Mouse (Mus musculus) neural tube, embryonic 11.5 days (tissue): ENCODE data around the gene Gm4869. TPM values are rescaled to one million over a fixed set of nuclear protein-coding genes. Genes with fewer than 3 reads are reported as not detected.
"Not testable (repeated sequence)": the region's sequence is repeated elsewhere in the genome, so short reads cannot be mapped to it uniquely, and the experiment has no call there.

ENCODE experiments used
- ATAC-seq: fragments of 200-750 bp; cut with Nextera tagmentation; 2 replicates; pipeline ENCODE4 v1.8.0; 2017; ENCODE audit warnings: moderate number of reproducible peaks, mild to moderate bottlenecking, moderate TSS enrichment, moderate library complexity; ENCODE audit not compliant: insufficient read depth, low FRiP score, low TSS enrichment
- DNase-seq: peaks from one replicate; pipeline ENCODE4 v3.0.0-alpha.2; 2015; ENCODE audit warnings: low spot score
- H3K27ac ChIP-seq: fragments of 300-500 bp; sonication (generic); 2 replicates; pipeline ENCODE4 v1.5.1; 2014; ENCODE audit warnings: low read depth, mild to moderate bottlenecking, low read length
- H3K27me3 ChIP-seq: fragments of 300-500 bp; sonication (generic); 2 replicates; pipeline ENCODE4 v1.6.1; 2014; ENCODE audit warnings: mild to moderate bottlenecking, low read length, mixed read lengths; ENCODE audit not compliant: control insufficient read depth, insufficient read depth
- H3K36me3 ChIP-seq: fragments of 300-500 bp; sonication (generic); 2 replicates; pipeline ENCODE4 v1.6.1; 2014; ENCODE audit warnings: mild to moderate bottlenecking, low read length, moderate library complexity, mixed read lengths; ENCODE audit not compliant: control insufficient read depth, insufficient read depth
- H3K4me1 ChIP-seq: fragments of 300-500 bp; sonication (generic); 2 replicates; pipeline ENCODE4 v1.6.1; 2014; ENCODE audit warnings: low read length, mixed read lengths; ENCODE audit not compliant: control insufficient read depth, insufficient read depth
- H3K4me2 ChIP-seq: fragments of 300-500 bp; sonication (generic); 2 replicates; pipeline ENCODE4 v1.6.1; 2014; ENCODE audit warnings: low read depth, mild to moderate bottlenecking, moderate library complexity
- H3K4me3 ChIP-seq: fragments of 300-500 bp; sonication (generic); 2 replicates; pipeline ENCODE4 v1.5.1; 2014; ENCODE audit warnings: low read depth, low read length
- H3K9ac ChIP-seq: fragments of 300-500 bp; sonication (generic); 2 replicates; pipeline ENCODE4 v1.6.1; 2014; ENCODE audit warnings: mild to moderate bottlenecking, low read length
- H3K9me3 ChIP-seq: fragments of 300-500 bp; sonication (generic); 2 replicates; pipeline ENCODE4 v1.6.1; 2016; ENCODE audit warnings: low read length; ENCODE audit not compliant: control insufficient read depth
- WGBS: fragments of 180-500 bp; shearing (Covaris S2); extraction: QIAGEN DNeasy Blood & Tissue Kit; methylation state at CpG from one replicate; pipeline ENCODE4 v1.1.7; 2014; 5-methylcytosine and 5-hydroxymethylcytosine counted together
- polyA plus RNA-seq: library from polyadenylated mRNA; unstranded; fragments of >200 nt; fragmentation: Nextera tagmentation; extraction: Ambion mirVana; gene quantifications from 2 replicates; pipeline ENCODE4 v1.2.1, GENCODE M21; 2014

Gm4869 gene
- polyA plus RNA-seq, 1 experiment from 2014 or later: not detected

DNA sequence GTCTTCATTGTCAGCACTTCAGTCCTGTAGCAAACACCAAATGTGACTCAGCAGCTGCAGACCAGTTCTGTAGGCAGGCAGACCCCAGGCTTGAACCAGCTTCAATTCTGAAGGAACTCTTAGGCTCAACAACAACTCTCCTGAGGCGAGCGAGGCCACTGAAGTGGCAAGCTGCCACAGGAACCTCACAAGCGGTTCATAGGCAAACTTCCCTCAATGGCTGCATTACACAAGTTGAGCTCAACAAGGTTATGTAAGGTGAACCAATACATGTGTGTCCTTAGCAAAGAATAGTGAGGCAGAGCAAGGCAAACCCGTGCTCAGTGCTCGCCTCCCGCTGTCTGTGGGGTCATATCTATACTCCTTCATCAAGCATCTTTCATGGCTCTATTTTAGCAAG, 52.7 kb downstream of the Gm4869 start:
- whole genome bisulfite sequencing: 86% methylated on average over 6 of the region's 6 CpGs
- Histone ChIP-seq H3K27me3 (no peaks in the 10 kb centered on the region), H3K4me2 (no peak overlapping the region), H3K27ac (no peak overlapping the region), H3K4me3 (no peak overlapping the region), H3K4me1 (peaks cover 5% of the 10 kb centered on the region; the same call in 1 of the 2 replicates), H3K9me3 (no peaks in the 10 kb centered on the region), H3K36me3 (no peaks in the 10 kb centered on the region), H3K9ac (no peak overlapping the region)
- ATAC-seq (no peak), DNase-seq (no peak)

DNA sequence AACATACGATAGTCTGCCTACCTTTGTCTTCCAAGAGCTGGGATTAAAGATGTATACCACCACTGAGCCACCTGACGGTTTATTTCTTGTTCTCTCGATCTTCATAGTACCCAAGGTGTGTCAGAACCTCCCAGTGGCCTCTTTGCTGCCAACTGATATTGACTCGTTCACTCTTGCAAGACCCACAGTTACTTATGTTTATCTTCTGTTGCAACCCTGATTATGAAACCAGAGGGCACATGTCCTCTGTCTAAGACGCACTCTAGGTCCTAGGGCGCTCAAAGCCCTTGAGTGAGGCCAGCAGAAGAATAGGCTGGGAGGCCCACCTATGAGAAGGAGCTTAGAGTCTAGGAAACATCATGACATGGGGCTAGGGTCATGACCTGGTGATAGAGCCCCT, 55.3 kb downstream of the Gm4869 start:
- ATAC-seq (no peak), DNase-seq (no peak)
- no peak overlapping the region for H3K4me2 ChIP-seq
- no peak overlapping the region for H3K27ac ChIP-seq
- H3K9me3 ChIP-seq: no peaks in the 10 kb centered on the region
- no peak overlapping the region for H3K4me3 ChIP-seq
- H3K27me3 ChIP-seq: no peaks in the 10 kb centered on the region
- no peak overlapping the region for H3K9ac ChIP-seq
- H3K36me3 ChIP-seq: no peaks in the 10 kb centered on the region
- H3K4me1 ChIP-seq: peaks cover 12% of the 10 kb centered on the region
- WGBS: 90% methylated on average over 6 of the region's 6 CpGs

DNA sequence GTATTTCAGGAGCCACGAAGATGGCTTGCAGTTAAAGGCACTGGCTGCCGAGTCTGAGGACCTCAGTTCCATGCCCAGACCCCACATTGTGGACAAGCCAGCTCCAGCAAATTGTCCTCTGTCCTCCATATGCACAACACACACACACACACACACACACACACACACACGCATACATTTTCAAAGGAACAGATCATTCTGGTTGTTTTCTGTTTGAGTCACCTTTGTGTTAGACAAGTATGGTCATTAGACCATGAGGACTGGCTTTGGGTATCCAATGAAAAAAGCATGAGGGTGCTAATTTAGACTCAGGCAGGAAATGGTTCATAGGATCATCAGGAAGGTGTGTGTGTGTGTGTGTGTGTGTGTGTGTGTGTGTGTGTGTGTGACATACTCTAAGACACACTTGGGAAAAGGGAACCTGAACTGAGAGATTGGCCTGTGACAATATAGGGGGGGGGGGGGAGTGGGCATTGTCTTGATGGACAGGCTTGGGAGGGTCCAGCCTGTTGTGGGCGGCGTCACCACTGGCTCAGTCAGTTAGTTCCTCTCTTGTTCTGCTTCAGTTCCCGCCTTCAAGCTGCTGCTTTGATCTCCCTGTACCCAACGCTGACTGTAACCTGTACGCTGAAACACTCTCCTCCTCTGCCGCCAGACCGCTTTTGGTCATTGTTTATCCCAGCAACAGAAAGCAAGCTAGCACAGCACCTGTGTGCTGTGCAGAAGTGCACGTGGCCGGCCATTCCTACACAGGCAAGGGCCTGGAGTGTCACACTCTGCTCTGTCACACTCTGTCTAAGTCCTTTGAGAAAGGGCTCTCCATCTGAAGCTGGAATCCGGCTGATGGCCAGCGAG, 56.8 kb downstream of the Gm4869 start:
- no peaks in the 10 kb centered on the region for H3K27me3 ChIP-seq
- peaks cover 19% of the 10 kb centered on the region for H3K4me1 ChIP-seq
- H3K4me3 ChIP-seq: 0 out of 2 replicates have a peak overlapping the region, but pooled peaks have one; percentile 6
- H3K4me2 ChIP-seq: peak overlapping the region; percentile 36
- 18% methylated on average over 14 of the region's 14 CpGs for WGBS
- no peak overlapping the region for H3K27ac ChIP-seq
- no peaks in the 10 kb centered on the region for H3K36me3 ChIP-seq
- no peaks in the 10 kb centered on the region for H3K9me3 ChIP-seq
- peak overlapping the region; percentile 35; the same call in 1 of the 2 replicates for H3K9ac ChIP-seq
- DNase-seq (no peak), ATAC-seq (no peak)

DNA sequence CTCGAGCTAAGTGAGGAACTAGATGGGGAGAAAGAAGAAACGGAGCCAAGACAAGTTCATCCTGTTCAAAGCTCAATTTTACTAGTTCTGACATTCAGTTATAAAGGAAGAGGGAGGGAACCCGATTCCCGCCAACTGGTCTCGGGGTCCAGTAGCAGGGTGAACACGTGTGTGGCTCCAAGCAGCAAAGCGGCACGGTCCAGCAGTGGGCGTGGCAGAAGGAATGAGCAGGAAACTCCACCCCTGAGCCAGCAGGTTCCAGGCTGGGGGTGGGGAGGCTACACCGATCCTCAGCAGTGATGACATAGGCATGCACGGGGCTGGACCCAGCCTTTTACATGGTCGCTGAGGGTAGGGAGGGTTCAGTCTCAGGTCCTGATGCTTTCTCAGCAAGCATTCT, 57.5 kb downstream of the Gm4869 start:
- ATAC-seq, H3K27ac ChIP-seq: not testable (repeated sequence)
- 1% methylated on average over 12 of the region's 12 CpGs for WGBS

DNA sequence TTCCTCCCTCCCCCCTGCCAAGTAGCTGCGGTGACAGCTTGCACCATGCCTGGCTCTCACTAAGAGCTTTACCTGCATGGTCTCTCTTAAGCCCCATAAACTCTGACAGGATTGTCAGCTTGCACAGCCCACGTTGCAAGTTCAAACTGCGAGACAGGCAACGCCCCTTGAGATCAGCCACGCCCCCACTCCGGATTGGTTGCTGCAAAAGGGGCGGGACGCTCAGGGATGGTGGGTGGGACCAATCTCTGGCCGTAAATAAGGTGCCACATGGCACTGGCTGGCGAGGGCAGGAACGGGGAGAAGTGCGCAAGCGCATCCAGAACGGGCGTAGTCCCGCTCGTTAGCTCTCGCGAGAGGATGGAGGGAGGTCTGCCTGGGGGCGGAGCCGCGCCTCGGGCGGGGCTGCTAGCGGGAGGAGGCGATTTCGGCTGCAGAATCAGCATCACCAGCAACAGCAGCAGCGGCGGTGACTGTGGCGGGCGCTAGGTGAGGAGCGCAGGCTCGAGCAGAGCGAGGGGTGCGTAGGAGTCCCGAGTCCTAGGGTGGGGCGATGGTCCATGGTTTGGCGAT, 59.8 kb downstream of the Gm4869 start, which contains the start of gene Chst12:
Chst12 (plus strand) TSS at position 343 of the 573 bp plus-strand sequence.
- DNase-seq: peak; percentile 99
- peaks cover 22% of the 10 kb centered on the region for H3K4me1 ChIP-seq
- no peaks in the 10 kb centered on the region for H3K27me3 ChIP-seq
- ATAC-seq: peak; percentile 91
- WGBS: under 1% methylated on average over 38 of the region's 38 CpGs
- peak within 1 kb of the TSS; percentile 54 for H3K4me3 ChIP-seq
- 0 out of 2 replicates have a peak within 1 kb of the TSS, but pooled peaks have one; percentile 39 for H3K27ac ChIP-seq
- peak within 1 kb of the TSS; percentile 64 for H3K4me2 ChIP-seq
- H3K9me3 ChIP-seq: no peaks in the 10 kb centered on the region
- peak within 1 kb of the TSS; percentile 65 for H3K9ac ChIP-seq
- H3K36me3 ChIP-seq: no peaks in the 10 kb centered on the region

More for the DNA sequence above, 57.5 kb downstream of the Gm4869 start:
- not testable (repeated sequence) for H3K9me3 ChIP-seq, H3K36me3 ChIP-seq, DNase-seq, H3K27me3 ChIP-seq
- Histone ChIP-seq H3K4me2 (peak overlapping the region; percentile 36), H3K4me1 (peaks cover 19% of the 10 kb centered on the region), H3K4me3 (0 out of 2 replicates have a peak overlapping the region, but pooled peaks have one; percentile 6), H3K9ac (peak overlapping the region; percentile 35; the same call in 1 of the 2 replicates)

DNA sequence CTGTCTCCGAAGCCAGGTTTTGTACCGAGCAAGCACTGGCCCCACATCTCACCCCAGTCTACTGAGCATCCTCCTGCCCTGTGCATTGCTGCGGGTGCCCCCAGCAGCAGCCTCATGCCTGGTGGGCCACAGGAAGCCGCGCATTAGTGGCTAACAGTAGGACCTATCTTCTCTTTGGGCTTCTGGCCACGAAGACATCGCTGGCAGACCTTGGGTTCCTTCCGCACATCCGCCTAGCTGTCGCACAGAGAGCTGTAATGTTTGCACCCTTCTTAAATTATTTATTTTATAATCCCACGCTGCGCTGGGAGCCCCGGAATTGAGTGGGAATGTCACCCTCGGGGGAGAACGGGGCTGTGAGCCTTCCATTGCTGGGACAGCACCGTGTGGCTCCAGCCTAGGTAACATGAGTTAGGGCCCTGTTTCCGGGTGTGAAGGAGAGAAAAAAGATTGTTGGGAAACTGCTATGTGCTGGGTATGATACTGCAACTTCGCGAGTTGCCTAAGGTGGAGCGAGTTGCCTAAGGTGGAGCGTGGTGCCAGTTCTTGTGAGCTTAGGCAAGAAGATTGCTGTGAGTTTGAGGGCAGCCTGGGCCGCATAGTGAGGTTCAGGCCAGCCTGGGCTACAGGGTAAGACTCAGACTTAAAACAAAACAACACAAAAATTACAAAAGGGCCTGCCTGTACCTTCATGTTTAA, 60.8 kb downstream of the Gm4869 start:
- DNase-seq: no peak
- ATAC-seq: peak; percentile 17; the same call in 1 of the 2 replicates
- Histone ChIP-seq H3K9ac (peak overlapping the region; percentile 65), H3K9me3 (no peaks in the 10 kb centered on the region), H3K27ac (no peak overlapping the region), H3K4me2 (peak overlapping the region; percentile 64), H3K4me3 (peak overlapping the region; percentile 54), H3K36me3 (no peaks in the 10 kb centered on the region), H3K4me1 (peaks cover 22% of the 10 kb centered on the region), H3K27me3 (no peaks in the 10 kb centered on the region)
- 39% methylated on average over 22 of the region's 22 CpGs for WGBS

DNA sequence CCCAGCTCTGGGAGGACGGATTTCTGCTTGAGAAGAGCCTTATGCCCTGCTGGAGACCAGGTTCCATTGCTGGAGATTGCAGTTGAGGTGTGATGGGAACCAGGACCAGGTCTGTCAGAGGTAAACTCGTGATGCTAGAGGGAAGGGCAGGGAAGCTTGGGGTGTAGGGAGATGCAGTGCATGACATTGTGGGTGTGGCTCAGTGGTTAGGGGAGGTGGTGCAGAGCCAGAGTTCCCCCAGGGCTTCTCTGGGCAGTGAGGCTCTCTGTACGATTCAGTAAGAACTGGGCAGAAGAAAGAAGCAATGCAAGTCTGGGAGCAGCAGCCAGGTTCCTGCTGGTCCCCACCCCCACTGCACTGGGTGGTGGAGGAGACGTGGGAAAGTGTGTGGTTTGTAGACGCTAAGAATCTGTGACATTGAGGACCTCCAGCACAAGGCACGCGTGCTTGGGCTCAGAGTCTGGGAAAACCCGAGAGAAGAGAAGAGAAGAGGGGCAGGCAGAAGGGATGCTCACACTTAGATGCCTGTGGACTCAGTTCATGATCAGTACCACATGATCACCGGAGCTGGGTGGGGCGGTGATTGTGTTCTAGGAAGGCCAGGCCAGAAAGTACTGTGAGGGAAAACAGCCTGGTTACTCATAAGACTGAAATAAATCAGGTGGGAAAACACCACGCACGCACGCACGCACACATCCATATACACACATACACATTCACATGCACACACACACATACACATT, 62.2 kb downstream of the Gm4869 start:
- 94% methylated on average over 14 of the region's 14 CpGs for WGBS
- H3K9ac ChIP-seq: no peak overlapping the region; the same call in 1 of the 2 replicates
- H3K27ac ChIP-seq: no peak overlapping the region
- H3K27me3 ChIP-seq: no peaks in the 10 kb centered on the region
- H3K9me3 ChIP-seq: no peaks in the 10 kb centered on the region
- H3K36me3 ChIP-seq: no peaks in the 10 kb centered on the region
- no peak overlapping the region for H3K4me3 ChIP-seq
- no peak for DNase-seq
- H3K4me2 ChIP-seq: no peak overlapping the region
- peaks cover 20% of the 10 kb centered on the region for H3K4me1 ChIP-seq
- ATAC-seq: no peak

DNA sequence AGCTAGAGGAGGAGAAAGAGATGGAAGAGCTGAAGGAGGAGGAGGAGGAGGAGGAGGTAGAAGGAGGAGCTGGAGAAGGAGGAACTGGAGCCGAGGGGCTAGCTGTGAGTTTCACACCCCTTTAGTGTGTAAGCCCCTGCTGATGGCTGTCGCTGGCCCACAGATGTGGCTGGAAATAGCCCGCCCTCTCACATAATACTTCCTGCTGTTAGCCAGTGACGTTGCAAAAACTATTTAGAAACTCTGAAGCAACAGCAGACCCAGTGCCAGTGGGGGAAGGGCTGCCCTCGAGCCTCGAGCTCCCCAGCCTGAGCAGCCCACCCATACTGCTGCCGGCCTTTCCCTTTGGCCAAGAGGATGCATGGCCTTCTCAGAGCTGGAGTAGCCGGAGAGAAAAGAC, 63.2 kb downstream of the Gm4869 start:
- H3K9ac ChIP-seq: no peak overlapping the region
- H3K27ac ChIP-seq: no peak overlapping the region
- no peaks in the 10 kb centered on the region for H3K36me3 ChIP-seq
- no peaks in the 10 kb centered on the region for H3K9me3 ChIP-seq
- H3K27me3 ChIP-seq: no peaks in the 10 kb centered on the region
- H3K4me3 ChIP-seq: no peak overlapping the region
- peaks cover 16% of the 10 kb centered on the region for H3K4me1 ChIP-seq
- no peak overlapping the region for H3K4me2 ChIP-seq
- DNase-seq (no peak), ATAC-seq (no peak)
- 33% methylated on average over 8 of the region's 8 CpGs for WGBS
